Mouse (Mus musculus): ENCODE data around the gene Fyb2. TPM values are rescaled to one million over a fixed set of nuclear protein-coding genes. Genes with fewer than 3 reads are reported as not detected.

The Fyb2 gene
- total and polyA plus RNA-seq, 3 experiments, result 0.08 to 0.10 TPM; not detected in 1

- H3K79me2 ChIP-seq (ENCODE audit: control insufficient read depth, insufficient read depth, low read length, poor library complexity), result no peaks in the 10 kb centered on the region
- no peak overlapping the region for H3K9ac ChIP-seq (ENCODE audit: control insufficient read depth, low read depth, low read length, poor library complexity, severe bottlenecking)
- H3K27me3 ChIP-seq (ENCODE audit: control insufficient read depth in 1 of 2, insufficient read depth in 2 of 2, low read length in 2 of 2), result no peaks in the 10 kb centered on the region
- peaks cover 0 to 28% of the 10 kb centered on the region in 2 experiments; a peak in 2 of 4 replicates for H3K36me3 ChIP-seq (ENCODE audit: control insufficient read depth in 1 of 2, insufficient read depth in 2 of 2, low read length in 2 of 2)
- no peak overlapping the region for H3K4me3 ChIP-seq (ENCODE audit: control insufficient read depth in 1 of 2, insufficient read depth in 1 of 2, low read depth in 2 of 2, low read length in 2 of 2)
- no peaks in the 10 kb centered on the region for H3K9me3 ChIP-seq (replicated peaks; ENCODE audit: insufficient read depth, low read length)
- peaks cover 10 to 29% of the 10 kb centered on the region in 2 experiments for H3K4me1 ChIP-seq (ENCODE audit: control insufficient read depth in 1 of 2, insufficient read depth in 2 of 2, low read length in 2 of 2)
- TF ChIP-seq MEF2A (IDR thresholded peaks at IDR 0.05; ENCODE audit: extremely low read depth, insufficient replicate concordance, low read depth, low read length, poor library complexity, severe bottlenecking) (no peak), ZNF384 (IDR thresholded peaks at IDR 0.05; ENCODE audit: low read depth, low read length) (no peak), GABPA (IDR thresholded peaks at IDR 0.05; ENCODE audit: low read depth, low read length) (no peak), NRF1 (IDR thresholded peaks at IDR 0.05; ENCODE audit: insufficient read depth, low read depth, low read length, poor library complexity, severe bottlenecking) (no peak), USF2 (IDR thresholded peaks at IDR 0.05; ENCODE audit: borderline replicate concordance in 1 of 2, insufficient read depth in 1 of 2, low read depth in 1 of 2, low read length in 2 of 2) (no peak), POLR2AphosphoS5 (IDR thresholded peaks at IDR 0.05; ENCODE audit: borderline replicate concordance, low read depth, low read length) (no peak), SIN3A (IDR thresholded peaks at IDR 0.05; ENCODE audit: low read length) (no peak)
- no peak overlapping the region for H3K27ac ChIP-seq (ENCODE audit: control insufficient read depth, low read depth, low read length)
- DNase-seq (ENCODE audit: low read depth, low spot score), result no peak
Observed at GRCm38 (mm10) chr4:104985960-104986632, 72.8 kb downstream of the Fyb2 start.

- 0 out of 2 replicates have a peak, but pooled peaks have one; percentile 8 for TF ChIP-seq RCOR1 (IDR thresholded peaks at IDR 0.05; ENCODE audit: low read depth, low read length)
- no peak for TF ChIP-seq ZMIZ1 (IDR thresholded peaks at IDR 0.05; ENCODE audit: low read depth, low read length)
- Histone ChIP-seq H3K4me1 (ENCODE audit: control insufficient read depth in 1 of 2, insufficient read depth in 2 of 2, low read length in 2 of 2) (peaks cover 12 to 37% of the 10 kb centered on the region in 2 experiments), H3K79me2 (ENCODE audit: control insufficient read depth, insufficient read depth, low read length, poor library complexity) (no peaks in the 10 kb centered on the region), H3K9me3 (replicated peaks; ENCODE audit: insufficient read depth, low read length) (no peaks in the 10 kb centered on the region), H3K9ac (ENCODE audit: control insufficient read depth, low read depth, low read length, poor library complexity, severe bottlenecking) (no peak overlapping the region), H3K4me3 (ENCODE audit: control insufficient read depth in 1 of 2, insufficient read depth in 1 of 2, low read depth in 2 of 2, low read length in 2 of 2) (no peak overlapping the region), H3K27ac (ENCODE audit: control insufficient read depth, low read depth, low read length) (no peak overlapping the region), H3K36me3 (ENCODE audit: control insufficient read depth in 1 of 2, insufficient read depth in 2 of 2, low read length in 2 of 2) (peaks cover 0 to 43% of the 10 kb centered on the region in 2 experiments; a peak in 2 of 4 replicates), H3K27me3 (ENCODE audit: control insufficient read depth in 1 of 2, insufficient read depth in 2 of 2, low read length in 2 of 2) (no peaks in the 10 kb centered on the region)
- DNase-seq (ENCODE audit: low read depth, low spot score), result no peak
Observed at GRCm38 (mm10) chr4:104987631-104988030, 74.4 kb downstream of the Fyb2 start.

DNA sequence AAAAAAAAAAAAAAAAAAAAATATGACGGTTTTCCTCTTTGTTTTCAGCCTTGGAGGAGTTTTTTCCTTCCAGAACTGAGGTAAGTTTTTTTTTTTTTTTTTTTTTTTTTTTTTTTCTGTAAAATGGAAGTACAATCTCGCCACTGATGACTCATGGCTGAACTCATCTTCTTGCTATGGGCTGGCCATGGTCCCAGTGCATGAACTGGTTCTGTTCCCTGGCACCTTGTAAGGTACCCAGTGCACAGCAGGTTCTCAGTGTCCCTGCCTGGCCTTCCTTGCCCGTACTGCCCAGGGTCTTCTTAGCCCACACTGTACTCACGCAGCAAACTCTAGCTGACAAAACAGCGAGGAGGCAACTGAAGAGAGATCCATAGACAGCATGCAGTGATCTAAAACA, 74.8 kb downstream of the Fyb2 start:
- no peak overlapping the region for H3K4me3 ChIP-seq (ENCODE audit: control insufficient read depth in 1 of 2, insufficient read depth in 1 of 2, low read depth in 2 of 2, low read length in 2 of 2)
- H3K9ac ChIP-seq (ENCODE audit: control insufficient read depth, low read depth, low read length, poor library complexity, severe bottlenecking), result 0 out of 2 replicates have a peak overlapping the region, but pooled peaks have one; percentile 0
- TF ChIP-seq ZNF384 (IDR thresholded peaks at IDR 0.05; ENCODE audit: low read depth, low read length), result peak; percentile 92
- TF ChIP-seq MYC (IDR thresholded peaks at IDR 0.05; ENCODE audit: low read depth, low read length), result no peak
- no peak for TF ChIP-seq TAL1 (IDR thresholded peaks at IDR 0.05; ENCODE audit: low read length)
- TF ChIP-seq JUND (IDR thresholded peaks at IDR 0.05; ENCODE audit: low read depth, low read length), result peak; percentile 72; the same call in 1 of the 2 replicates
- TF ChIP-seq ZKSCAN1 (IDR thresholded peaks at IDR 0.05; ENCODE audit: low read depth, low read length), result no peak
- peak in 1 of 2 experiments; percentile 24; a peak in 1 of 4 replicates for TF ChIP-seq EP300 (IDR thresholded peaks at IDR 0.05; ENCODE audit: low read depth in 1 of 2, low read length in 2 of 2)
- no peak for TF ChIP-seq RCOR1 (IDR thresholded peaks at IDR 0.05; ENCODE audit: low read depth, low read length)
- no peaks in the 10 kb centered on the region for H3K27me3 ChIP-seq (ENCODE audit: control insufficient read depth in 1 of 2, insufficient read depth in 2 of 2, low read length in 2 of 2)
- peak overlapping the region; percentile 51 for H3K27ac ChIP-seq (ENCODE audit: control insufficient read depth, low read depth, low read length)
- peaks cover 0 to 44% of the 10 kb centered on the region in 2 experiments; a peak in 2 of 4 replicates for H3K36me3 ChIP-seq (ENCODE audit: control insufficient read depth in 1 of 2, insufficient read depth in 2 of 2, low read length in 2 of 2)
- peaks cover 12 to 39% of the 10 kb centered on the region in 2 experiments for H3K4me1 ChIP-seq (ENCODE audit: control insufficient read depth in 1 of 2, insufficient read depth in 2 of 2, low read length in 2 of 2)
- peak; percentile 61 for DNase-seq (ENCODE audit: low read depth, low spot score)
- H3K9me3 ChIP-seq (replicated peaks; ENCODE audit: insufficient read depth, low read length), result no peaks in the 10 kb centered on the region
- no peaks in the 10 kb centered on the region for H3K79me2 ChIP-seq (ENCODE audit: control insufficient read depth, insufficient read depth, low read length, poor library complexity)
